Mouse (Mus musculus) liver, adult 2 months (tissue): ENCODE results near the gene Car10. TPM values are rescaled to one million over a fixed set of nuclear protein-coding genes. Genes with fewer than 3 reads are reported as not detected.

ENCODE experiments used
- DNase-seq: peaks from one replicate; pipeline ENCODE4 v3.0.0-alpha.2; 2011; ENCODE audit warnings: low read depth, low spot score; ENCODE audit errors: extremely low read depth
- H3K27ac ChIP-seq: fragments of 200-500 bp; replicated peaks from 2 replicates; pipeline ENCODE4 v1.5.1; 2012; ENCODE audit warnings: low read depth, mild to moderate bottlenecking, control low read depth, inconsistent platforms, low read length; ENCODE audit not compliant: insufficient read depth
- H3K27me3 ChIP-seq: fragments of 200-500 bp; 2 replicates; pipeline ENCODE4 v1.6.1; 2012; ENCODE audit warnings: mild to moderate bottlenecking, moderate library complexity, low read length, inconsistent platforms; ENCODE audit not compliant: control insufficient read depth, insufficient read depth
- H3K36me3 ChIP-seq: fragments of 200-500 bp; 2 replicates; pipeline ENCODE4 v1.6.1; 2012; ENCODE audit warnings: low read length, inconsistent platforms; ENCODE audit not compliant: control insufficient read depth, insufficient read depth
- H3K4me1 ChIP-seq: fragments of 200-500 bp; 2 replicates; pipeline ENCODE4 v1.6.1; 2011; ENCODE audit warnings: low read length; ENCODE audit not compliant: control insufficient read depth, insufficient read depth
- H3K4me3 ChIP-seq: fragments of 200-500 bp; 2 replicates; pipeline ENCODE4 v1.5.1; 2011; ENCODE audit warnings: low read depth, mild to moderate bottlenecking, control low read depth, low read length, moderate library complexity; ENCODE audit not compliant: insufficient read depth
- H3K79me2 ChIP-seq: fragments of 200-500 bp; 2 replicates; pipeline ENCODE4 v1.6.1; 2012; ENCODE audit warnings: inconsistent platforms, mild to moderate bottlenecking, low read length, moderate library complexity; ENCODE audit not compliant: control insufficient read depth, insufficient read depth
- H3K9ac ChIP-seq: fragments of 200-500 bp; 2 replicates; pipeline ENCODE4 v1.6.1; 2012; ENCODE audit warnings: low read depth, mild to moderate bottlenecking, control low read depth, inconsistent platforms, low read length
- CTCF ChIP-seq: fragments of 200-500 bp; IDR thresholded peaks from 2 replicates; pipeline ENCODE4 v1.5.1; 2011; ENCODE audit warnings: low read depth, low read length, control low read depth
- POLR2A ChIP-seq: fragments of 200-500 bp; IDR thresholded peaks from 2 replicates; pipeline ENCODE4 v1.6.1; 2011; ENCODE audit warnings: low read length, control low read depth; ENCODE audit not compliant: insufficient read depth; ENCODE audit errors: extremely low read depth
- WGBS: fragments of 180-500 bp; shearing (Covaris S2); methylation state at CpG from one replicate; pipeline ENCODE4 v1.1.7; 2018; 5-methylcytosine and 5-hydroxymethylcytosine counted together
- polyA plus RNA-seq: library from polyadenylated mRNA; depleted of rRNA; stranded (reverse); fragments of >200 nt; gene quantifications from 2 replicates; pipeline ENCODE4 v1.2.3, GENCODE M21; 2012
- total RNA-seq: library from RNA; depleted of rRNA; stranded (reverse); fragments of >200 nt; gene quantifications from 2 replicates; pipeline ENCODE4 v1.2.3, GENCODE M21; 2014

Gene Car10
- total and polyA plus RNA-seq, 2 experiments = not detected

DNA sequence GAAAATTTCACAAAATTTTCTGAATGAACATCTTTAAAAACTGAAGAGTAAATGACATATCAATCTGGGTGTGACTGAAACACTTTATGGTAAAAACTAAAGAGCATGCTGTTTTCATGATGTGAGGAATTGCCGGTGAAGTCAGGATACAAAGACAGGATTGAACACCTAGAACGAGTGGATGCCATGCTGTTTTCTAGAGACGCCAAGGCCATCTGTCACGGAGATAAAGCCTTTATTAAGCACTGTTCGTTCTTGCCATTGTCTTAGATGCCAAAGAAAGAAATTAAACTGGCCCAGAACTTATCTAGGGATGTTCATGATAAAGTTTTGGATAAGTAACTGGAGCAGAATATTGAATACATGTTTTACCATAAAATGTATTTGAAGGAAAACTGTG lies 153.9 kb downstream of the Car10 start:
- no peak overlapping the region for H3K4me3 ChIP-seq
- no peak for TF ChIP-seq CTCF
- no peak for TF ChIP-seq POLR2A
- no peak overlapping the region for H3K27ac ChIP-seq
- no peaks in the 10 kb centered on the region for H3K27me3 ChIP-seq
- no peaks in the 10 kb centered on the region for H3K79me2 ChIP-seq
- H3K36me3 ChIP-seq = no peaks in the 10 kb centered on the region
- H3K9ac ChIP-seq = no peak overlapping the region
- DNase-seq = no peak
- no peaks in the 10 kb centered on the region for H3K4me1 ChIP-seq
- WGBS = 63% methylated on average over 5 of the region's 5 CpGs

- Histone ChIP-seq H3K4me3 (no peak overlapping the region), H3K4me1 (no peaks in the 10 kb centered on the region), H3K27ac (no peak overlapping the region), H3K36me3 (no peaks in the 10 kb centered on the region), H3K9ac (no peak overlapping the region), H3K79me2 (no peaks in the 10 kb centered on the region), H3K27me3 (no peaks in the 10 kb centered on the region)
- no peak for DNase-seq
- no peak for TF ChIP-seq POLR2A
- no peak for TF ChIP-seq CTCF
- WGBS = 58% methylated on average over 3 of the region's 3 CpGs
These were observed 166.2 kb downstream of the Car10 start for GRCm38 (mm10) chr11:93263979-93264378.

- Histone ChIP-seq H3K4me1 (no peaks in the 10 kb centered on the region), H3K9ac (no peak overlapping the region), H3K79me2 (no peaks in the 10 kb centered on the region), H3K36me3 (no peaks in the 10 kb centered on the region), H3K27me3 (no peaks in the 10 kb centered on the region), H3K4me3 (no peak overlapping the region), H3K27ac (no peak overlapping the region)
- TF ChIP-seq CTCF (no peak), POLR2A (no peak)
- WGBS = 71% methylated on average over 6 of the region's 6 CpGs
- no peak for DNase-seq
These were observed 174.2 kb downstream of the Car10 start for GRCm38 (mm10) chr11:93272016-93272415.

GRCm38 (mm10) chr11:93273906-93274305 lies 176.1 kb downstream of the Car10 start:
- DNase-seq = no peak
- Histone ChIP-seq H3K9ac (no peak overlapping the region), H3K4me1 (no peaks in the 10 kb centered on the region), H3K36me3 (no peaks in the 10 kb centered on the region), H3K27me3 (no peaks in the 10 kb centered on the region), H3K27ac (no peak overlapping the region), H3K79me2 (no peaks in the 10 kb centered on the region), H3K4me3 (no peak overlapping the region)
- WGBS = 47% methylated on average over 6 of the region's 6 CpGs
- TF ChIP-seq POLR2A = no peak
- TF ChIP-seq CTCF = no peak

DNA sequence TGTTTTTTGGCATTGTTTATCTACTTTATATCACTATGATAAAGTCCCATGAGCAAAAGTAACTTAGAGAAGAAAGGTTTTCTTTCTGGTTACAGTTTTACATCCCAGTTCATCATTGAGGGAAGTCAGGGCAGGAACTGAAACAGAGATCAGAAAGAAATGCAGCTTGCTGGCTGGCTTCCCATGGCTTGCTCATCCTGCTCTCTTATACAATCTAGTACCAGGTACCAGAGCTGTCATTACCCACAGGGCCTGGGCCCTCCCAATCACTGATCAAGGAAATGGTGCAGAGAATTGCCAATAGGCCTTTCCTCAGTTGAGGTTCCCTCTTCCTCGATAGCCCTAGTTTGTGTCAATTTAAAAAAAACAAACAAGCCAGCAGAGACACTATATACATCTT lies 195.8 kb downstream of the Car10 start:
- DNase-seq = no peak
- no peak overlapping the region for H3K4me3 ChIP-seq
- H3K4me1 ChIP-seq = no peaks in the 10 kb centered on the region
- no peaks in the 10 kb centered on the region for H3K79me2 ChIP-seq
- no peak overlapping the region for H3K27ac ChIP-seq
- WGBS = 79% methylated on average over 1 of the region's 1 CpGs
- TF ChIP-seq CTCF = no peak
- TF ChIP-seq POLR2A = no peak
- no peaks in the 10 kb centered on the region for H3K27me3 ChIP-seq
- no peak overlapping the region for H3K9ac ChIP-seq
- H3K36me3 ChIP-seq = no peaks in the 10 kb centered on the region

DNA sequence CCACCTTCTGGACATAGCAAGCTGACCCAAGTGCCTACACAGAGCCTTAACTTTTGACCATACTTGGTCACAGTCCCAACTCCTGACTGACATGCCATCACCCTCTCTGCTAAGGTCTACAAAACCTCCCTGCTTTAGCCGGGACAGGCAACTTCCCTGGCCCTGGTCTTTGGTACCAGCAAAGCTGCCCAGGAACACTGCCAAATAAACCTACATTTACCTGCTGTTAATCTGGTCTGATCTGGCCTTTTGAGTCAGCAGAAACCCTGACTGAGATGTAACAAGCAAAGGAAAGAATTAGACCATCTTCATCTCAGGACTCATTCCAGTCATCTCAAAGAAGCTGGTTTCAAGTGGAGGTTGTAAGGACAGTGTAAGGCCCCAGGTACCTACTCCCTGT lies 212.2 kb downstream of the Car10 start:
- H3K79me2 ChIP-seq = no peaks in the 10 kb centered on the region
- H3K27me3 ChIP-seq = no peaks in the 10 kb centered on the region
- no peak for DNase-seq
- H3K4me3 ChIP-seq = no peak overlapping the region
- H3K9ac ChIP-seq = no peak overlapping the region
- no peaks in the 10 kb centered on the region for H3K36me3 ChIP-seq
- WGBS = 65% methylated on average over 1 of the region's 1 CpGs
- no peak for TF ChIP-seq CTCF
- no peak for TF ChIP-seq POLR2A
- H3K4me1 ChIP-seq = no peaks in the 10 kb centered on the region
- no peak overlapping the region for H3K27ac ChIP-seq
